Comparison of ENCODE assay signal across 14 mouse cellular contexts in the genomic region with DNA sequence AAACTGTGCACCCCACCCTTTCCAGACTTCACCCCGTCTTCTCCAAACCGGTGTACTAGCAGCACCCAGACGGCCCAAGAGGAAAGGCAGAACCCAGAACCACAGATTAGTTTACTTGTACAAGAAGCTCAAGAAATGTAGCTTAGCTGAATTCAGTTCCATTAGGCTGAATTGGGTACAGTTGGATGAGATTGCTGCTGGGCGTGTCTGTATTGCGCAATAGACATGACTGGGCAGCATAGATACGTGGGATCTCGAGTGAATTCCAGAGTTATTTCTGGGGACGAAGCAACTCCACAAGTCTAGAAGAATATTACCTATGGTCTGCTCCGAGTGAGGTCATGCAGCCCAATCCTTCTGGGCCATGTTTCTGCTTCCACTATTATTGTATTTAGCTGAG. TPM values are rescaled to one million over a fixed set of nuclear protein-coding genes. Genes with fewer than 3 reads are reported as not detected.
"Had no signal": no experiment of that assay in that cellular context is flagged by ENCODE, and none has a peak within 500 bp of the region (broad histone marks: within the 10 kb centered on the region; RNA-seq: fewer than 3 reads in every experiment).

No protein-coding gene starts in this region.

- H3K36me3 ChIP-seq: midbrain, embryonic 10.5 days; midbrain, embryonic 12.5 days; neural tube, embryonic 12.5 days had no signal

- H3K9me3 ChIP-seq: midbrain, embryonic 10.5 days; midbrain, embryonic 12.5 days; neural tube, embryonic 12.5 days had no signal

- H3K4me3 ChIP-seq: midbrain, embryonic 10.5 days; midbrain, embryonic 12.5 days; neural tube, embryonic 12.5 days had no signal

- H3K4me2 ChIP-seq: lung, embryonic 14.5 days; midbrain, embryonic 12.5 days; neural tube, embryonic 12.5 days had no signal

- H3K27me3 ChIP-seq: midbrain, embryonic 12.5 days; neural tube, embryonic 12.5 days had no signal

- DNase-seq: lung, embryonic 14.5 days; lung, postnatal 10 days; lung, postnatal 4 days; midbrain, embryonic 14.5 days; right cerebral cortex, postnatal 14 days; spleen, adult 18-20 months; thymus, adult 18-20 months; thymus, postnatal 14 days; thymus, postnatal 36 days had no signal

- H3K27ac ChIP-seq: midbrain, embryonic 10.5 days; midbrain, embryonic 12.5 days; neural tube, embryonic 12.5 days had no signal

RNA-seq across cellular contexts. Expression of a gene that starts 26.8 kb away (rescaled TPM):
- total RNA-seq: megakaryocyte, adult 5-6 weeks; megakaryocyte-erythroid progenitor cell, adult 5-6 weeks had no signal
